Mouse (Mus musculus) midbrain, embryonic 15.5 days (tissue): Measurements from ENCODE around the gene Thap2. TPM values are rescaled to one million over a fixed set of nuclear protein-coding genes. Genes with fewer than 3 reads are reported as not detected.
A peak's percentile ranks its signal among the peaks of the same experiment; 100 is the strongest.

ENCODE experiments used
- ATAC-seq: fragments of 200-750 bp; cut with Nextera tagmentation; replicated peaks from 2 replicates; pipeline ENCODE4 v1.8.0; 2017; ENCODE audit warnings: moderate TSS enrichment
- H3K27ac ChIP-seq: fragments of 300-500 bp; sonication (generic); 2 replicates; pipeline ENCODE4 v1.5.1; 2015; ENCODE audit warnings: mild to moderate bottlenecking, inconsistent platforms
- H3K27me3 ChIP-seq: fragments of 300-500 bp; sonication (generic); replicated peaks from 2 replicates; pipeline ENCODE4 v1.6.1; 2015; ENCODE audit warnings: inconsistent platforms
- H3K36me3 ChIP-seq: fragments of 300-500 bp; sonication (generic); replicated peaks from 2 replicates; pipeline ENCODE4 v1.6.1; 2015; ENCODE audit warnings: inconsistent platforms
- H3K4me1 ChIP-seq: fragments of 300-500 bp; sonication (generic); 2 replicates; pipeline ENCODE4 v1.6.1; 2015; ENCODE audit warnings: inconsistent platforms
- H3K4me2 ChIP-seq: fragments of 300-500 bp; sonication (generic); 2 replicates; pipeline ENCODE4 v1.6.1; 2015; ENCODE audit warnings: inconsistent platforms, mild to moderate bottlenecking, moderate library complexity
- H3K4me3 ChIP-seq: fragments of 300-500 bp; sonication (generic); 2 replicates; pipeline ENCODE4 v1.5.1; 2015; ENCODE audit warnings: mild to moderate bottlenecking, inconsistent platforms
- H3K9ac ChIP-seq: fragments of 300-500 bp; sonication (generic); 2 replicates; pipeline ENCODE4 v1.6.1; 2015; ENCODE audit warnings: mild to moderate bottlenecking, inconsistent platforms
- H3K9me3 ChIP-seq: fragments of 300-500 bp; sonication (generic); 2 replicates; pipeline ENCODE4 v1.6.1; 2016; ENCODE audit warnings: inconsistent platforms
- WGBS: fragments of 180-500 bp; shearing (Covaris S2); methylation state at CpG from one replicate; pipeline ENCODE4 v1.1.7; 2015; ENCODE audit warnings: mixed read lengths; 5-methylcytosine and 5-hydroxymethylcytosine counted together
- polyA plus RNA-seq: library from polyadenylated mRNA; unstranded; fragments of >200 nt; fragmentation: Nextera tagmentation; extraction: Ambion mirVana; gene quantifications from 2 replicates; pipeline ENCODE4 v1.2.1, GENCODE M21; 2015

The Thap2 gene
- polyA plus RNA-seq, 1 experiment from 2014 or later = 26.2 TPM

GRCm38 (mm10) chr10:115349509-115349908, 34.7 kb downstream of the Thap2 start:
- Histone ChIP-seq H3K4me2 (no peak overlapping the region), H3K27ac (no peak overlapping the region), H3K4me1 (no peaks in the 10 kb centered on the region), H3K9me3 (no peaks in the 10 kb centered on the region), H3K27me3 (no peaks in the 10 kb centered on the region), H3K9ac (no peak overlapping the region), H3K4me3 (no peak overlapping the region), H3K36me3 (peaks cover 9% of the 10 kb centered on the region)
- ATAC-seq = no peak
- WGBS = 89% methylated on average over 7 of the region's 7 CpGs

GRCm38 (mm10) chr10:115349029-115349428, 35.2 kb downstream of the Thap2 start:
- Histone ChIP-seq H3K4me1 (no peaks in the 10 kb centered on the region), H3K9ac (no peak overlapping the region), H3K4me3 (no peak overlapping the region), H3K27ac (no peak overlapping the region), H3K27me3 (no peaks in the 10 kb centered on the region), H3K4me2 (no peak overlapping the region), H3K9me3 (no peaks in the 10 kb centered on the region), H3K36me3 (peaks cover 9% of the 10 kb centered on the region)
- 71% methylated on average over 10 of the region's 10 CpGs for WGBS
- ATAC-seq = no peak

- 90% methylated on average over 6 of the region's 6 CpGs for WGBS
- Histone ChIP-seq H3K4me1 (no peaks in the 10 kb centered on the region), H3K9me3 (no peaks in the 10 kb centered on the region), H3K4me3 (no peak overlapping the region), H3K27me3 (no peaks in the 10 kb centered on the region), H3K9ac (no peak overlapping the region), H3K36me3 (peaks cover 12% of the 10 kb centered on the region), H3K4me2 (no peak overlapping the region), H3K27ac (no peak overlapping the region)
- no peak for ATAC-seq
Observed at GRCm38 (mm10) chr10:115348131-115348530, 36.1 kb downstream of the Thap2 start.

GRCm38 (mm10) chr10:115346444-115346843, 37.8 kb downstream of the Thap2 start:
- Histone ChIP-seq H3K36me3 (peaks cover 22% of the 10 kb centered on the region), H3K9me3 (no peaks in the 10 kb centered on the region), H3K4me2 (no peak overlapping the region), H3K27me3 (no peaks in the 10 kb centered on the region), H3K27ac (no peak overlapping the region), H3K4me1 (no peaks in the 10 kb centered on the region), H3K9ac (no peak overlapping the region), H3K4me3 (no peak overlapping the region)
- ATAC-seq = no peak

GRCm38 (mm10) chr10:115342771-115343425, 41.3 kb downstream of the Thap2 start:
- WGBS = 86% methylated on average over 4 of the region's 4 CpGs
- Histone ChIP-seq H3K4me2 (no peak overlapping the region), H3K27ac (no peak overlapping the region), H3K9ac (no peak overlapping the region), H3K36me3 (peaks cover 31% of the 10 kb centered on the region), H3K27me3 (no peaks in the 10 kb centered on the region), H3K4me1 (no peaks in the 10 kb centered on the region), H3K4me3 (no peak overlapping the region), H3K9me3 (no peaks in the 10 kb centered on the region)
- no peak for ATAC-seq

GRCm38 (mm10) chr10:115339820-115340328, 44.4 kb downstream of the Thap2 start:
- 90% methylated on average over 7 of the region's 7 CpGs for WGBS
- H3K4me2 ChIP-seq = no peak overlapping the region
- H3K36me3 ChIP-seq = peaks cover 22% of the 10 kb centered on the region

GRCm38 (mm10) chr10:115336901-115337300, 47.3 kb downstream of the Thap2 start:
- Histone ChIP-seq H3K4me2 (no peak overlapping the region), H3K4me3 (no peak overlapping the region), H3K4me1 (no peaks in the 10 kb centered on the region), H3K27me3 (no peaks in the 10 kb centered on the region), H3K9me3 (no peaks in the 10 kb centered on the region), H3K9ac (no peak overlapping the region), H3K27ac (no peak overlapping the region), H3K36me3 (peaks cover 11% of the 10 kb centered on the region)
- ATAC-seq = no peak
- WGBS = 81% methylated on average over 4 of the region's 4 CpGs

More at GRCm38 (mm10) chr10:115339820-115340328, 44.4 kb downstream of the Thap2 start:
- Histone ChIP-seq H3K4me3 (no peak overlapping the region), H3K27me3 (no peaks in the 10 kb centered on the region), H3K9ac (no peak overlapping the region), H3K4me1 (no peaks in the 10 kb centered on the region), H3K27ac (no peak overlapping the region), H3K9me3 (no peaks in the 10 kb centered on the region)
- ATAC-seq = no peak

GRCm38 (mm10) chr10:115333528-115333927, 50.7 kb downstream of the Thap2 start:
- Histone ChIP-seq H3K9me3 (no peaks in the 10 kb centered on the region), H3K4me3 (no peak overlapping the region), H3K27me3 (no peaks in the 10 kb centered on the region), H3K9ac (no peak overlapping the region), H3K4me1 (no peaks in the 10 kb centered on the region), H3K36me3 (no peaks in the 10 kb centered on the region; the same call in 1 of the 2 replicates), H3K4me2 (no peak overlapping the region), H3K27ac (no peak overlapping the region)
- no peak for ATAC-seq
- 86% methylated on average over 9 of the region's 9 CpGs for WGBS

GRCm38 (mm10) chr10:115332997-115333396, 51.2 kb downstream of the Thap2 start:
- ATAC-seq = no peak
- Histone ChIP-seq H3K27me3 (no peaks in the 10 kb centered on the region), H3K4me1 (no peaks in the 10 kb centered on the region), H3K27ac (no peak overlapping the region), H3K4me3 (no peak overlapping the region), H3K4me2 (no peak overlapping the region), H3K9ac (no peak overlapping the region), H3K36me3 (no peaks in the 10 kb centered on the region), H3K9me3 (no peaks in the 10 kb centered on the region)
- 87% methylated on average over 4 of the region's 4 CpGs for WGBS

GRCm38 (mm10) chr10:115332420-115332952, 51.8 kb downstream of the Thap2 start:
- no peaks in the 10 kb centered on the region for H3K36me3 ChIP-seq
- ATAC-seq = no peak
- H3K4me1 ChIP-seq = no peaks in the 10 kb centered on the region
- H3K9ac ChIP-seq = no peak overlapping the region
- H3K27ac ChIP-seq = no peak overlapping the region
- no peaks in the 10 kb centered on the region for H3K27me3 ChIP-seq
- H3K4me2 ChIP-seq = no peak overlapping the region
- H3K4me3 ChIP-seq = no peak overlapping the region
- 88% methylated on average over 8 of the region's 8 CpGs for WGBS
- no peaks in the 10 kb centered on the region for H3K9me3 ChIP-seq

- no peaks in the 10 kb centered on the region for H3K4me1 ChIP-seq
- no peak overlapping the region for H3K4me2 ChIP-seq
- H3K27ac ChIP-seq = no peak overlapping the region
- no peaks in the 10 kb centered on the region for H3K36me3 ChIP-seq
- H3K27me3 ChIP-seq = no peaks in the 10 kb centered on the region
- H3K4me3 ChIP-seq = no peak overlapping the region
- ATAC-seq = no peak
- WGBS = 76% methylated on average over 3 of the region's 3 CpGs
- no peak overlapping the region for H3K9ac ChIP-seq
- H3K9me3 ChIP-seq = no peaks in the 10 kb centered on the region
Observed at GRCm38 (mm10) chr10:115329010-115329530, 55.2 kb downstream of the Thap2 start.

GRCm38 (mm10) chr10:115328514-115328913, 55.7 kb downstream of the Thap2 start:
- ATAC-seq = no peak
- Histone ChIP-seq H3K9ac (no peak overlapping the region), H3K36me3 (no peaks in the 10 kb centered on the region), H3K4me3 (no peak overlapping the region), H3K4me2 (no peak overlapping the region), H3K9me3 (no peaks in the 10 kb centered on the region), H3K27me3 (no peaks in the 10 kb centered on the region), H3K27ac (no peak overlapping the region), H3K4me1 (no peaks in the 10 kb centered on the region)
- 83% methylated on average over 6 of the region's 6 CpGs for WGBS

- Histone ChIP-seq H3K9ac (no peak overlapping the region), H3K4me2 (no peak overlapping the region), H3K27ac (no peak overlapping the region), H3K4me3 (no peak overlapping the region), H3K27me3 (no peaks in the 10 kb centered on the region), H3K4me1 (no peaks in the 10 kb centered on the region), H3K9me3 (no peaks in the 10 kb centered on the region), H3K36me3 (no peaks in the 10 kb centered on the region)
- 9% methylated on average over 6 of the region's 6 CpGs for whole genome bisulfite sequencing
- 0 out of 2 replicates have a peak, but pooled peaks have one; percentile 20 for ATAC-seq
Observed at GRCm38 (mm10) chr10:115323295-115323694, 60.9 kb downstream of the Thap2 start.
